Mouse (Mus musculus) G1E-ER4 (cell line): ENCODE measurements around the gene Rnd1. TPM values are rescaled to one million over a fixed set of nuclear protein-coding genes. Genes with fewer than 3 reads are reported as not detected.

Experiments
- GATA1 ChIP-seq: IDR thresholded peaks from one replicate; pipeline ENCODE4 v1.8.0; 2012; ENCODE audit warnings: low read length, inconsistent platforms
- polyA plus RNA-seq: library from polyadenylated mRNA; stranded (reverse); fragments of >175 nt; gene quantifications from 2 replicates; pipeline ENCODE4 v1.2.3, GENCODE M21; 2012

Rnd1 gene
- polyA plus RNA-seq: 0.08 and 0.09 TPM in 2 replicates

DNA sequence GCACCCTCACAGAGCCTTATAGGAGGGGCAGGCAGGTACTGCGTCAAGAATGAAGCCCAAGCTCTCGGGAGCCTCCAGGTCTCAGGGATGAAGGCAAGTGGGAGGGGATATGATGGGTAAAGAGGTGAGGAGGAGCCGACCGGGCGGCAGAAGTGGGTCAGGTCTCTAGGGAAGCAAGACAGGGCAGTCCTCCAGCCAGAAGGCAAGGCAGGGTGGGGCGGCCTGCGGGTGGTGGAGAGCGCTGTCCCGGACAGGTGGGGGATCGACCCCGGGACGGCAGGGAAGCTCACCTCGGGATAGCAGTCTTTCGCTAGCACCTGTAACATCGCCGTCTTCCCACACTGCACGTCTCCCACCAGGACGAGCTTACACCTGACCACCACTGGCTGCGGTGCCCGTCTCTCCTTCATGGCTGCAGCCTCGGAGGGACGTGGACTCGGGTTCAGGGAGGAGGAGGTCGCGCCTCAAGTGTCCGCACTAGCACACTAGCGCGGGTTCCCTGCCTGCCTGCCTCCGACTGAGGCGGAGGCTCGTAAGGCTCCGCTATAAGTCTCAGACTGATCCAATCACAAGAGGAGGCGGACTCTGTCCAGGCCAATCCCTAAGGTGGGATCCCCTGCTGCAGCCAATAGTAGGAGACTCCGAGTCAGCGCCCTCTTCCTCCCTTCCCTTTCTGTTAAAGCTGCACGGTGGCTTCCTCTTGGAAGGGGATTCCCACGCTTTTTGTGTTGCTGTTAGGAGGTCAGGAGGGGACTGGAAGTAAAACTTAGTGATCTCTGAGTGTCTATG, at the start of gene Rnd1:
Rnd1 (minus strand) TSS at position 522 of the 789 bp plus-strand sequence.
- TF ChIP-seq GATA1: no peak

DNA sequence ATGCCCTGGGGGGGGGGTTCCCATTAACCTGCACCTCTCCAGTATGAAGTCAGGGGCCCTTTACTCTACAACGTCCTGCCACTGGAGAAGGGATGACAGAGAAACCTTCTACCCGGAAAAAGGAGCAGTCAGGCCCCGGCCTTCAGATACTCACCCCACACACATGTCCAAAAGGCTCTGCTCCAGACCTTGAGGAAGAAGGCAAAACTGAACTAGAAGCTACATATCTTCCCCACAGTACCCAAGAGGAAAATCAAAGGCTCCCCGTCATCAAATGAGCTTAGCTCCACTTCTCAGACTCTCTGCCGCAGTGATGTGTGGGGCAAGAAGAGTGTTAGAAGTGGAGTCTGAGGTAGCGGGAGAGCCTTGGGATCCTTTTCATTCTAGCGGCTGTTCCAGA, 49.5 kb upstream of the Rnd1 start:
- TF ChIP-seq GATA1: no peak

DNA sequence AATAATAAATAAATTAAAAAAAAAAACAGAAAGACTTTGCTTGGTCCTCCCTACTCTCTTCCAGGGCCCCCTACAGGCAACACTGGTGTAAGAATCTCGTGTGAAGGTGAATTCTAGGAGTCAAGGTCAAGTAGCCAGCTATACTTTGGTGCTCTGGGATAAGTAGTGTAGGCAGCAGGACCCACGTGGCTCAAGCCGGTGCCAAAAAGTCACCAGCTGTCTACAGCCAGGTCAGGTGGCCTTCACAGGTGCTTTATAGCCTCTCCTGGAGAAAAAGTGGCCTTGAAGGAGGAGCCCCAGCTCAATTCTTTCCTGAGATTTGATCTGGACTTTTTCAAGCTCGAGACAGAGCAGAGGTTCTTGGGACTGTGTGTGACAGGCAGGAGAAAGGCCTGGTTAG, 48.8 kb upstream of the Rnd1 start:
- no peak for TF ChIP-seq GATA1

DNA sequence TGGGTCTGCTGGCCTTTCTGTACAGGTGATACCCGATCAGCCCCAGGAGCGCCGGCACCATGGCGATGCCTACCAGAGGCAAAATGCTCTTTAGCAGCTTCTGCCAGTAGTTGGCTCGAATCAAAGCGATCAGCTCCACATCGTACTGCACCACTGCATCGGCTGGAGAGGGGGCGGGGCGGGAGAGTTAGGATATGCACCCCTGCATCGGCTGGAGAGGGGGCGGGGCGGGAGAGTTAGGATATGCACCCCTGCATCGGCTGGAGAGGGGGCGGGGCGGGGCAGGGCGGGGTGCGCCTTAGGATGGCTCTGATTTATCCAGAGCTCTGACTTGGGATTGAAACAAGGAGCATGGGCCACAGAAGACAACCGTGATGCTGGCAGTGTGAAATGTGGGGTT, 47.2 kb upstream of the Rnd1 start:
- TF ChIP-seq GATA1: no peak

DNA sequence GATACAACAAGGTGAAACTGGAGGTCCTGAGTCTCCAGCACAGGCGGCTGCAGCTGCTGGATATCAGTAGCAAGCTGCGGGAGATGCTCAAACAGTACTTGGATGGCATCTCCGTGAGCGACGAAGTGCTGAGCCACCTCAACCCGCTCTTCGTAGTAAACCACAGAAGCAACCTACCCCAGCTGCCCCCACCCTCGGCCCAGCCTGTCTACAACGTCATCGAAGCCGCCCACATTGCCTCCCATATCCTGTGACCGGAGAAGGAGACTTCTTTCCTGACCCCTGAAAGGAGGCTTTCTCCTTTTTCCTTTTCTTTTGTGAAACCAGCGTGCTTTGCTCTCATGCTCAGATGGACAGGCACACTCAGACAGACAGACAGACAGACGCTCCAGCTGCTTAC, 45.6 kb upstream of the Rnd1 start:
- TF ChIP-seq GATA1: no peak

DNA sequence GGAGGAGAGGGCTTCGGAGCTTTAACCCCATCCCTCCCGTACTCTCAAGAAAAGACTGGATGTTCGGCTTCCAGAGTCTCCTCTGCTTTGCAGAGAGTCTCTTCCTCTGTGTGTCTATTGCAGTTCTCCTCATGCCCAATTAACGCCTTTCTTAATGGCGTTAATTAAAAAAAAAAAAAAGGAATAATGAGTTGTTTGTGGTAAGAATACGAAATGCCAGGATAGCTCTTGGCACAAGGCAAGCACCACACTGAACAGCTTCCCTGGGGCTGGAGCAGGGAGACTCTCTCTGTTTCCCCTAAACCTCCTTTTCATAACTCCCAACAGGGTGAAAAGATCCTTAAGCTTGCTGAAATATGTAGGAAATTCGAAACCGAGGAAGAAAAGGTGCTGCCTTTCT, 44.9 kb upstream of the Rnd1 start:
- TF ChIP-seq GATA1: no peak

DNA sequence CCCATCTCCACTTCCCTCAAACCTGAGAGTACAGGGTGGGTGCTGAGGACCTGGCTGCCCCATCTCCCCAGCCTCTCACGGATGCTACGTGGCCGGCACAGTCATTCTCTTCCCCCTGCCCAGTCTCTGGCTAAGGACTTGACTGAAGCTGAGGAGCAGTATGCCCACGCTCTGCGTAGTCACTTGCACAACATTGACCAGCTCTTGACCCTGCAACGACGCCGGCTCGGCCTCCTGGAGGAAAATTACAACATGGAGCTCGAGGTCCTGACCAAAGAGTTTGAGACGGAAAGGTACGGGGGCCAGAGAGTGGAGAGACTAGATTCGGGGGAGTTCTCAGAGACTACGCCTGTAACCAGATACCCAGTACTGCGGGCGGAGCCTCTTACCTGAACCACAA, 40.0 kb upstream of the Rnd1 start:
- TF ChIP-seq GATA1: no peak

DNA sequence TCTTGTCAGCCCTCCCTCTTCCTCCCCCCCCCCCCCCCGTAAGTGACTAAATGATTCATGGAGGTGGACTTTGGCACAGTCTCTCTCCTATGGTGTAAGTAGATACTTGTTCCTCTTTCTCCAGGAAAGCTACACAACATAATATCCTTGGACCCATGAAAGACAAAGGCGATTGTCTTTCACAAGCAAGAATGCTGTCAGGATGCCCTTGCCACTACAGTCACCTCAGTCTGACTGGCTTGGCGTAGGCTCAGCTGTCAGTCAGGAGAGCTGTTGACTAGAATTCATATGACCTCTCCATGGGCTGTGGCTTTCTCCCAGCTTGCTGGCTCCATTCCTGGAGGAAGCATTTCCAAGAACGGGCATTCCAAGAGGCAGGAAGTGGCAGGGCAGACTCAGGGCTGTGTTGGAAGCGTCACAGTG, 37.0 kb upstream of the Rnd1 start:
- TF ChIP-seq GATA1: no peak

DNA sequence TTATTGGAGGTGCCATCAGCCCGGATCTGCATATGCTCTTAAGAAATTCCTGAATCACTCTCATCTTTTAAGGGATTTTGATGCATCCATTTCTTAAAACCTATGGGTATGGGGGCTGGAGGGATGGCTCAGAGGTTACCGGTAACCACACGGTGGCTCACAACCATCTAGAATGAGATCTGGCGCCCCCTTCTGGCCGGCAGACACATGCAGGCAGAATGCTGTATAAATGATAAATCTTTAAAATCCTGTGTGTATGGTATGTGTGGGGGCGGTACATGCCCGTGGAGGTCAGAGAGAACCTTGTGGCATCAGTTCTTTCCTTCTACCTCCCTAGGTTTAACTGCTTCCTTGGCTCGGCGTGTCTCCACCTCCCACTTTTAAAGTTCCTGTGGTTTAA, 33.2 kb upstream of the Rnd1 start:
- TF ChIP-seq GATA1: no peak

DNA sequence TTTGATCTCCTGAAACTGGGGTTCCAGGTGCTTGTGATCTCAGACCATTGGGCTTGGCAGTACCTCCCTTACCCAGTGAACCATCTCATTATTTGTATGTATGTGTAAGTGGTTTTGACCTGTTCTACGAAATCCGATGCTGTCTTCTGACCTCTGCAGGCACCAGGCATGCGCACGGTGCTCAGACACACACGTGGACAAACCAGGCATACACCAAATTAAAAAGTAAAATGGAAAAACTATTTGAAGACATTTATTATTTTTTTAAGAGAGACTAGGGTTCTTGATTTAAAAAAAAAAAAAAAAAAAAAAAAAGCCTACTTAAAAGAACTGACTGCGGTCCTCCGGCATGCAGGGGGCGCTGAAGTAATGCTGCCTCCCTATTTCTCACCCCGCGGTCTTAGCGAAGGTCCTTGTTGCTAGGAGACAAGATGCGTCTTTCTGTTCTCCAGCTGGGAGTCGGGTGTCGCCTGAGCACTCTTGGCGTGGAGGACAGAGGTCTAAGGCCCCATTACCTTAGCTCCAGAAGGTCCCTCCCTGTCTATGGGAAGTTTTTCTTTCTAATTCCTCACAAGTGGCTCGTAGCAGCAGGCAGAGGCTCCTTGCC, 30.6 kb upstream of the Rnd1 start, which contains the start of gene Ccdc65:
Ccdc65 (plus strand) TSS at position 442 of the 607 bp plus-strand sequence.
- TF ChIP-seq GATA1: no peak

DNA sequence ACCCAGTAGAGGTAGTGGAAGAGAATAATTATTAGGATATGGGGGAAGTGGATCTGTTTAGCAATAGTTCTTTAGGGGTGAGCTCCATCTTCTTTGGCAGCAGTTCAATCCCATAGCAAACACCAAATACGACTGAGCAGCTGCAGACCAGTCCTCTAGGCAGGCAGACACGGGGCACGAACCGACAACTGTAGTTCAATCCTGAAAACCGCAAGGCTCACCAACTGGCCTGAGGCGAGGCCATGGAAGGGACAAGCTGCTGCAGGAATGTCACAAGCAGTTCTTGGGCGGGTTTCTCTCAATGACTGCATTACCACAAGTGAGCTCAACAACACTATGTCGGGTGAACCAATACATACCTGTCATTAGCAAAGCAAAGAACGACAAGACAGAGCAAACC, 27.1 kb upstream of the Rnd1 start:
- TF ChIP-seq GATA1: no peak

DNA sequence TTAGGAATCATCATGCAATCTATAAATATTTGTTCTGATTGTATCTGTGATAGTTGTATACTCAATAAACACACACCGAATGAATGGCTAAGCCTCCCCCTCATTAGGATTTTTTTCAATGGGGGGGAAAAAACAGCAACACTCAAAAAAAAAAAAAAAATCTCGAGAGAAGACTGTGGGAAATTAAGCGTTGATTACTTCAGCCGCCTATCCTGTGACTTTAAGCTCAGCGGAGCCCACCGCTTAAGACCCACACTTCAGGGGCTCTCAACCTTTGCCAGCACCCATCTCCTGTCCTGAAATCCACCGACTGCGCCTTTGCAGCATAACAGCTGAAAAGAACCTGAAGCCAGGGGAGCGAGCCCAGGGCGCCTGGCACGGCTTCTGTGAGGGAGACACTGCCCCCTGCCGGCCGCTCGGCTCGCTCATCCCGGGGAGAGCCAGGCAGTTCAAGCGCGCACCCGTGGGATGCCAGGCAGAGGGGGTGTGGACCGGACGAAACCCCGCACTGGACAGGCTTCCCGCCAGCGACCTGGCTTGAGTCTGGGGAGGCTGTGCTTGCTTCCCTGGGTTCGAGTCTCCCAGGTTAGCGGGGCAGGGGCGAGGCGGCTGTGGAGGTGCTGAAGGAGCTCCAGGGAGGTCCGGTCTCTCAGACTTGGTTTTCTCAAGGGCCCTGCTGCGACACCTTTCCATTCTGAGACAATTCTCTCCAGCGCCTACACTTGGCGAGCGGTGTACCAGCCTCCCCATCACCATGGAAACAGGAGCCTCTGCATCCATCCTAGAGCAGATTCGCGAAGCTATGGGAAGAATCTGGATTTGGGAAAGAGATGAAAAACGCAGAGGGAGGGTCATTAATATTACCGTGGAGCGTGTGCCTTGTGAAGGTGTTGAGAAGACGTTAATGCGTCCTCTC, 22.2 kb upstream of the Rnd1 start:
- no peak for TF ChIP-seq GATA1

DNA sequence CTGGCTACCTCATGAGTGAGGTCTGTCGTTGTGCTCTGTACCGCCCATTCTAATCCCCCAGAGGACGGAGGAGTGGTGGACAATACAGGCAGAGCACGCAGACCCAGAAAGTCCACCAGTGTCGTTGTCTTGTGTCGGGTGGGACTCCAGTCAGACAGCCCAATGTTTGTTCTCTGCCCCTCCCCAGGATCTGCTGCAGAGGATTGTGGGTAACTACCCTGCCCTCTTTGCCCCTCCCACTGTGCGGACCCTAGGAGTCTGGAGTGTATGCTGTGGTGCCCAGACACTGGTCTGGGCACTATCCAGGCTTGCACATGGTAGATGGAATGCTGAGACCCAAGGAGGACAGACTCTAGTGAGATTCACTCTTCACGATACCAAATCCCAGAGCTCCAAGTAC, 19.0 kb upstream of the Rnd1 start:
- TF ChIP-seq GATA1: no peak

DNA sequence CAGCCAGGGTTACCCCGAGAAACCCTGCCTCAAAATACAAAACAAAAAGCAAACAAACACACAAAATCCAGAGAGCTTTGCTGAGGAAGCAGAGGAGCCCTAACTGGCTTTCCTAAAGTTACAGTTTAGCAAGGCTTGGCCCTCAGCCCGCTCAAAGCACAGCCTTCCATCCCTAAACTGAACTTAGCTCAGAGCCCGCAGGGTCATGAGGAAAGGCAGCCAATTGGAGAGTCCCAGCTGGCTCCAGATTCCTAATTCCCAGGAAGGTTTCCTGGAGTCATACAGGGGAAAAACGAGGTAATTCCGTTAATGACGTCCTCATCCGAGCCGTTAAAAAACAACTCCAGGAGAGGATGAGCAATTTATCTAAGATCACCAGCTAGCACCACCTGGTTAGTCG, 18.5 kb upstream of the Rnd1 start:
- no peak for TF ChIP-seq GATA1

DNA sequence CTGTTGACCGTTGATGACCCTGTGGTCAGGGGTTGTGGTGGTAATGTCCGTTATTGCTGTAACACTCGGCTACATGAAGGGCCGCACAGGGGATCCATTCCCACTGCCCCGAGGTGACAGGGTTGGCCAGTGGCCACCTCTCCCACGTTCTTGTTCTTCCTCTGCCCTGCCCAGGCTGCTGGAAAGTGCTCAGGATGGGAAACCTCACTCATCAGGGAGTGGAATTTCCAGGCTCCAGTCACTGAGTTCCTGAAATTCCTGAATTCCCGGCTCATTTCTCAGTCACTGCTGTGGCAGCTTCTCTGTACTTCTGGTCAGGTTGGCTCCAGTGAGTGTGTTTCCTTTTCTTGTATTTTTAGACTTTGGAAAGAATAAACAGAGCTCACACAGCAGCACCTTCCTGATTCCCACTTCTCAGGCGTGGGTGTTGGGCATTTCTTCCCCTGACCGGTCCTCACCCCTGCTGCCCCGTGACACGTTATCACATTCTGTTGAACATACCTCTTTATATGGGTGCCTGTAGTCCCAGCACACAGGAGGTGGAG, 15.0 kb upstream of the Rnd1 start:
- TF ChIP-seq GATA1: no peak

DNA sequence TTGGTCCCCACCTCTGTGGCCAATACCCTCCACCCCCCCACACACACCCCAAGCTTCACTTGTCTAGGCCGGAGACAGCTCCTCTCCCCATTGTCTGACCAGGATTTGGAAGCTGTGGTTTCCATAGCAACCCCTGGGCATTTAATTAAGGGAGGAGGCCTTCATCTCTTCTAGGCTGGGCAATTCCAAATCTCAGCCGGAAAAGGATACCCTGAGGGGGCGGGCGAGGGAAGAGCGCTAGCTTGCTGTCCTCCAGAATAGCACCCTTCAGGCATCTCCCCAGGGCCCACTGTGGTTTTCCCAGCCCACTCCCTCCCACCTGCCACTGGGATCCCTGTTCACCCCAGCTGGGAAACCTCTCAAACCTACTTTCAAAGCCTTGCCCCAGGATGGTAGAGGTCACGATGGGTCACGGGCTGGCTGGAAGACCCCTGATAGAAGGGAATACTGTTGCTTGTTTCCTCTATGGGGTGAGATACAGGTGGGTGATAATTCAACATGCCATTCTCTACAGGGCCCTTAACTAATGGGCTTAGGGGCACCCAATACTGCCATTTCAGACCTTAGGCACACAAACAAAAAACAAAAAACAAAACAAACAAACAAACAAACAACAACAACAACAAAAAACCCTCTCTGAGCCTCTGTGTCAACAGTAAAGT, 14.4 kb upstream of the Rnd1 start:
- no peak for TF ChIP-seq GATA1
